Mouse (Mus musculus) megakaryocyte, embryonic 14.5 days (primary cell): ENCODE measurements around the gene Micu1.

Source experiments
- FLI1 ChIP-seq: IDR thresholded peaks from 2 replicates; pipeline ENCODE4 v1.6.1; 2012; ENCODE audit warnings: low read length, inconsistent platforms, mixed read lengths
- GATA1 ChIP-seq: IDR thresholded peaks from 3 replicates; pipeline ENCODE4 v1.6.1; 2012; ENCODE audit warnings: mixed read lengths, low read length, inconsistent platforms, borderline replicate concordance

GRCm38 (mm10) chr10:59787870-59788269, 85.6 kb downstream of the Micu1 start:
- TF ChIP-seq GATA1: no peak
- no peak for TF ChIP-seq FLI1
